Mouse (Mus musculus) kidney, adult 18-20 months (tissue): Measurements from ENCODE around the gene Myo5c.

ENCODE experiments used
- DNase-seq: peaks from one replicate; pipeline ENCODE4 v3.0.0; 2021

Myo5c gene

GRCm38 (mm10) chr9:75334440-75334839, 102.6 kb downstream of the Myo5c start:
- no peak for DNase-seq

GRCm38 (mm10) chr9:75338016-75338415, 106.2 kb downstream of the Myo5c start:
- no peak for DNase-seq

GRCm38 (mm10) chr9:75342433-75342832, 110.6 kb downstream of the Myo5c start:
- DNase-seq: no peak

- no peak for DNase-seq
These were observed 115.6 kb downstream of the Myo5c start, which contains the start of gene Bcl2l10 for GRCm38 (mm10) chr9:75347458-75347857. TSS of gene Bcl2l10 (plus strand) at chr9:75347758.

GRCm38 (mm10) chr9:75348066-75348465, 116.2 kb downstream of the Myo5c start:
- DNase-seq: no peak

GRCm38 (mm10) chr9:75348641-75349040, 116.8 kb downstream of the Myo5c start:
- DNase-seq: no peak

GRCm38 (mm10) chr9:75353094-75353493, 121.3 kb downstream of the Myo5c start:
- no peak for DNase-seq
